Mouse (Mus musculus): ENCODE data around the gene Ldlrad3.
A peak's percentile ranks its signal among the peaks of the same experiment; 100 is the strongest.

Gene Ldlrad3

GRCm38 (mm10) chr2:101966017-101966416, 220.2 kb downstream of the Ldlrad3 start:
- DNase-seq (ENCODE audit: low read depth, low spot score): no peak

GRCm38 (mm10) chr2:101965515-101965914, 220.7 kb downstream of the Ldlrad3 start:
- no peak for DNase-seq (ENCODE audit: low read depth, low spot score)

- no peak for DNase-seq (ENCODE audit: low read depth, low spot score)
These were observed 222.8 kb downstream of the Ldlrad3 start for GRCm38 (mm10) chr2:101963367-101963766.

DNA sequence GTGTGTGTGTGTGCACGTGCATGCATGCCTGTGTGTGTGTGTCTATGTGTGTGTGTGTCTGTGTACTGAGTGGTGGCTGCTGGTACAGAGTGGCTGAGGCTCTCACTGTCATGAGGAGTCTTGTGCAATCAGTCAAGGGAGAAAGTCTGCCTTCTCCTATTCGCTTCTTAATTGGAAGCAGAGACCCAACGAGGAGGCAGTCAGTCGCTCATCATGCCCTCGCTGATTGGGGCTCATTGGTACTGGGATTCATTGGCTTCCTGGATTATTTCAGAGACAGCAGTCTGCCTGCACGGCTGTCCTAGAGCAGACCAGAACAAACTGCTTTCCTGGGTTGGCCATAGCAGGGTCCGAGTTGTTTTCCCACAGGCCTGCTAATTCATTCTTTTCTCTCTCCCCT, 223.8 kb downstream of the Ldlrad3 start:
- DNase-seq (ENCODE audit: low read depth, low spot score): no peak

GRCm38 (mm10) chr2:101961391-101961790, 224.8 kb downstream of the Ldlrad3 start:
- peak; percentile 85 for DNase-seq (ENCODE audit: low read depth, low spot score)

DNA sequence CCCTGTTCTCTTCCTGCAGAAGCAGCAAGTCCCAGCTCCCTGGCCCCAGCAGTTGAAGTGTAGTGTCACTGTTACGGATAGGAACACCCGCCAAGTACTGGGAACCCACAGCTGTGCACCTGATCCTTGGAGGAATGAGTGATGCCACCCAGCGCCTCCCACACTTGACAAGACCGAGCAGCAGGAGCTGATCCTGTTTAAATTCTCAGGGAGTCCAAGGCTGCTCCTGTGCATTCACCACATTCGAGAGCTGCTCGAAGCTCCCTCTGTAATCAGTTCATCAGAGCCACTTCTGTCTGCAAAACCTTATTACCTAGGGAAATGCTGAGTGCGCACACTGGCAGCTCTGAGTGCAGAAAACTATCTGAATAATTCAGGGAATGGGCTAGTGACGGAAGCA, 225.5 kb downstream of the Ldlrad3 start:
- peak; percentile 11 for DNase-seq (ENCODE audit: low read depth, low spot score)

DNA sequence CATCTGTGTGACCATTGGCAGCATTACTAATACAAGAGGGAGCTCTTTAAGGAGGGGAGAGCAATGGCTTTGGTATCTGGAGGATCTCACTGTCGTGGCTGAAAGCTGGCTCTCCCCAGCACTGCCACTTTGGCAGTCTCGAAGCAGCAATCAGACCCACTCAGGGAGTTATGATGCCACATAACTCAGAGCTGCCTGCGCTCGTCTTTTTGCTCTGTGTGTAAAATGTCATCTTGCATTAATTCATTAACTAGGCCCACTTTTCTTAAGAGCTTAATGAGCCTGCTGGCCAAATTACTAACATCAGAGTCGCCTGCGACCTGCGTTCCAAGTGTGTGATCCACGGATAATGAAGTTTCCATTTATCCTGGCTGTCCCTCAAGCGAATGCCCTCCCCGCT, 230.1 kb downstream of the Ldlrad3 start:
- no peak for DNase-seq (ENCODE audit: low read depth, low spot score)

GRCm38 (mm10) chr2:101952951-101953361, 233.2 kb downstream of the Ldlrad3 start:
- DNase-seq (ENCODE audit: low read depth, low spot score): no peak

DNA sequence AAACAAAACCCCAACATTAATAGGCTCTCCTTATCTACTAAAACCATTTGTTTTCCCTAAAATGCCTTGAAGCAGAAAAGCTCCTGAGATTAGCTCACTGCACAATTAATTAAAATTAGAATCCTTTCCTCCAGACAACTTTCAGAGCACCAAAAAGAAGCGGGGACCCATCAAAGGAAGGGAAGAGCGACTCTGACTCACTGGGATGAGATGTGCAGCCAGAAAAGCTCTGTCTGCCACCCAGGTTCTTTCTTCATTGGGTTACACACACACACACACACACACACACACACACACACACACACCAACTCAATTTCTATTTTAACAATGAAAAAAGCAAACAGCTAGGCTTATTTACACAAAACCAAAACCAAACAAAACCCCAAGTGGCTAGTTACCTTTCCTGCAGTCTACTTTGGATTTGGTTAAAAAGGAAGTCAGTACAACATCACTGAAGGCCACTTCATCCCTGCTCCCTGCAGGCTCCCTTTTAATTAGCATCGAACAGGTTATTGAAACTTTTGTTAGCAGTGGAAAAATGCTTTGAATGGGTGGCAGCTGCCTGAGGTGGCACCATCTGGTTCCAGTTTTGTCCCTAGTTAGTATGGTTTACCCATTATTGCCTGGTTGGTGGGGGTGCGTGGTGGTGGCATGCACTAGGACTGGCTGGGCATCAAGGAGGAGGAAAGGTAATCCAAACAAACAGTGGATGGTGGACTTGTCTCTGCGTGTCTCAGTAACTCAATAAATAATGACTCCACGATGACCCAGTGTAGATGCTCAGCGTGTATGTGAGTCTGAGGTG, 235.3 kb downstream of the Ldlrad3 start:
- no peak for DNase-seq (ENCODE audit: low read depth, low spot score)

- no peak for DNase-seq (ENCODE audit: low read depth, low spot score)
These were observed 251.2 kb downstream of the Ldlrad3 start for GRCm38 (mm10) chr2:101935006-101935405.

GRCm38 (mm10) chr2:101933301-101933700, 252.9 kb downstream of the Ldlrad3 start:
- no peak for DNase-seq (ENCODE audit: low read depth, low spot score)

GRCm38 (mm10) chr2:101932169-101932936, 253.8 kb downstream of the Ldlrad3 start:
- DNase-seq (ENCODE audit: low read depth, low spot score): no peak

DNA sequence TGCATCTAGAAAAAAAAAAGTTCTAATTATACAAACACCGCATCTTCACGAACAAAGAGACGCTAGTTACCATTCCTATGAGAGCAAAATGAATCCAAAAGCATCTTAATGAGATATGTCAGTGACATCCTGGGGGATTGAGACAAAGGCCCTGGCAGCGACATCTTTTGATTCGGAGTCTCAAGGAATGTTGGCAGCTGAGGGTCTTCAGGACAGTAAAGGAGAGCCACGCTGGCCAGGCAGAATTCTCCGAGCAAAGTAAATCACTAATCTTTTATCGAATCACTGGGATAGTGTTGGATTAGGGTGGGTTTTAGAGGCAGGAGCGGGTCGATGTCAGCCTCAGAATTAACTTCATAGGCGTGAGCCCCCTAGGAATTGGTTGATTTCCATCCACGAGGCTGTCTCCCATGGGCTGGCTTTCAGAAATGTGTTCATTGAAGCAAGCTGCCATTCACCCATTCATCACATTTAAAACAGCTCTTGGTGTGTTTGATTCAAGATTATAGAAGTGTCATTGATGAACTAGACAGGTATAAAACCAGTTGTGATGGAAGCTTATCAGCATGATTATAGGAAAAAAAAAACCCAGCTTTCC, 260.5 kb downstream of the Ldlrad3 start:
- DNase-seq (ENCODE audit: low read depth, low spot score): no peak

- DNase-seq (ENCODE audit: low read depth, low spot score): no peak
These were observed 261.0 kb downstream of the Ldlrad3 start for GRCm38 (mm10) chr2:101925183-101925582.

DNA sequence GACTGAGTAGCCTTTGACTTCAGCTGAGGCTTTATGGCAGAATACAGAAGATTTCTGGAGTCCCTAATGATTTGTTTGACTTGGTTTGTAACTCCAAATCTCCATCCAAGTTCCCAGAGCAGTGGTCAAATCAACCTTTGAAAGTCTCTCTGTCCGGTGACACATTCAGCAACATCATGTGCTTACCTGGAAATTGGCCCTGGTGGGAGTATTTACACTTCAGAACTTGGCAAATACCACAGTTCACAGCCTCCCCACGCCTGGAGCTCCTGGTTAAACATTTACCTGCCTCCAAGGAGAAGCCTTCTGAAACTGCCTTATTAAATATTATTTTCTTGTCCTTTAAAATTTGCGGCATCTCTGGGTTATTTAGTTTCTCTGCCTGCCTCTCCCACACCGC, 263.0 kb downstream of the Ldlrad3 start:
- DNase-seq (ENCODE audit: low read depth, low spot score): no peak

- no peak for DNase-seq (ENCODE audit: low read depth, low spot score)
These were observed 263.9 kb downstream of the Ldlrad3 start for GRCm38 (mm10) chr2:101922302-101922701.

GRCm38 (mm10) chr2:101920136-101920554, 266.0 kb downstream of the Ldlrad3 start:
- DNase-seq (ENCODE audit: low read depth, low spot score): no peak

GRCm38 (mm10) chr2:101918518-101918917, 267.7 kb downstream of the Ldlrad3 start:
- no peak for DNase-seq (ENCODE audit: low read depth, low spot score)

- no peak for DNase-seq (ENCODE audit: low read depth, low spot score)
These were observed 276.7 kb downstream of the Ldlrad3 start for GRCm38 (mm10) chr2:101909326-101910080.

GRCm38 (mm10) chr2:101908773-101909172, 277.4 kb downstream of the Ldlrad3 start:
- no peak for DNase-seq (ENCODE audit: low read depth, low spot score)

DNA sequence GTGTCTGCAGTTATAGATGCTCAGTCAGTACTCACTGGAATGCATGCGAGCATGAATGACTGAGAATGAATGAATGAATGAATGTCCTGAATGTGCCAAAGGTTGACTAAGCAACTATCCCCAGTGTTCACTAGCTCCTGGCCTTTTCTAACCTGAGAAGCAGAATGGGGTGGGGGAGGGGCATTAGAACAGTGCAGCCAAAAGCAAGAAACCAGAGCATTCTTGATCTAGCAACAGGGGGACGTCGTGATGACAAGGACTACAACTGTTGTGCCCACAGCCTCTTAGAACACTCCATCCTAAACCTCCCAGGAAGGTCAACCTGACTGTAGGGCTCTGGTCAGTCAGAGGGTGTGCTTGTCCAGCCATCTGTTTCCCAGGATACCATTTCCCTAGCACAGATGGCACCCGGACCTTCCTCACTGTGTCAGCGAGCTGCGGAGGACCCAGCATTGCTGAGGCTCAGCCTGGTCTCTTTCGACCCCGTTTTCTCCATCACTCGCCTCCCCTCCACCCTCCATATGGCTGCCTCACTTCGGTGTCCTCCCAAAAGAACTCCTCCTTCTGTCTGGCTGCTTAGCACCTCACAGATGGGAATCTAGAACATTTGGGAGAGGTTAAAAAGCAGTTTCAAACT, 278.7 kb downstream of the Ldlrad3 start:
- DNase-seq (ENCODE audit: low read depth, low spot score): no peak

All from ES-CJ7 (cell line).